Mouse (Mus musculus): ENCODE results near the gene Dguok.
A peak's percentile ranks its signal among the peaks of the same experiment; 100 is the strongest.

Dguok gene

DNA sequence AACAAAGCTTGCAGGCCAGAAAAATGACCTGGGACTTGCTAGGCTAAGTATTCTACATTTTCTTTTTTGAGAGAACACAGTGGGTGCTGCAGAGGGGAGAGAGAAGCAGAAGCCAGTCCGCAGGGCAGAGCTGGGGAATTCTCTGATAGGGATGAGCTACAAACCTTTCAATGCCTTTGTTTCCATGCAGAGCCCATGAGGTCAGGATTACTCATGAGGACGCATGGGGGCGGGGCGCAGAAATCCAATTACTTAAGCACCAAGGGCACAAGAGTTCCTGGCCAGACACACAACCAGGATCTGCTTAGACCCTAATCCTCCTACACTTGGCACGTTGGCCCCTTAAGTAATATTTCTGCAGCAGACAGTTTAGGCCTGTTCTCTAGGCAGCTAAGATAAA, 71.6 kb downstream of the Dguok start:
- DNase-seq (ENCODE audit: low read depth, low spot score) = peak; percentile 83

DNA sequence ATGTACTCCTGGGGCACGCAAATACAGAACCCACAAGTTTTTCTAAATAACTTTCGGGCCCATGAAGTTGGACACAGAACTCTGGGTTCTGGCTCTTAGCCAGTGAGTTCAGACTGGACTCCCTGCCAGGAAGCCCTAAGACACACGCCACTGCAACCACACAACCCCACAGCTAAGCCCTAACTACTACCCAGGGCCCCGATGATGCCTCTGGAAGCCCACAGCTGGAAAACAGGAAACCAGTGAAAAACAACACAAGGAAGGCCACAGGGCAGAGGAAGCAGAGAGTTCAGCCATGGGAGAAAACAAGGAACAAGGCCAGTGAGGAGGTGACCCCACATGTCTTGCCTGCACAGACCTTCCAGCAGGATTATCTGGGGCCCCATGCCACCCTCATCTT, 73.2 kb downstream of the Dguok start:
- no peak for DNase-seq (ENCODE audit: low read depth, low spot score)

DNA sequence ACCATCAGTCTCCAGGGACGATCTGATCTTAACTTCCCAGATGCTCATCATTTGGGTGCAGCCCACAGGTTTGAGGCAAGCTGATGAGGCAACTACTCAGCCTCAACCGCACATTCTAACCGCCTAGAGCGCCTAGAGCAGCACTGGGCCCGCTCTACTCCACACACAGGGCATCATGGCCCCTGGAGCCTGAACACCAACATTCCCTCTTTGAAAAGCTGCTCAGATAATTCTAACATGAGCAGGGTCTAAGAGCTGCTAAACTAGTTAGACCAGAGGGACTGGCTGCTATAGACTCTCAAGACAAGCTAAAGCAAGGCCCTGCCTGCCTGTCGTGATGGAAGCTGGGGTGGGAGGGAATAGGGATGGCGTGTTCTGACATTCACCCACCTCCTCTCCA, 73.8 kb downstream of the Dguok start:
- no peak for DNase-seq (ENCODE audit: low read depth, low spot score)

All from retina, postnatal 7 days (tissue).